Mouse (Mus musculus) liver, embryonic 14.5 days (tissue): ENCODE data around the gene Pdcd1lg2. TPM values are rescaled to one million over a fixed set of nuclear protein-coding genes. Genes with fewer than 3 reads are reported as not detected.

ENCODE experiments used
- ATAC-seq: fragments of 200-750 bp; cut with Nextera tagmentation; 2 replicates; pipeline ENCODE4 v1.8.0; 2017; ENCODE audit warnings: moderate number of reproducible peaks, mild to moderate bottlenecking, moderate library complexity; ENCODE audit not compliant: insufficient read depth
- DNase-seq, 3 experiments: peaks; one replicate each; pipeline ENCODE4 v3.0.0-alpha.2; 2012 to 2013; ENCODE audit warnings: low read depth in 3 of 3, low spot score in 3 of 3
- H3K27ac ChIP-seq: fragments of 300-500 bp; sonication (generic); 2 replicates; pipeline ENCODE4 v1.5.1; 2014; ENCODE audit warnings: moderate library complexity, mild to moderate bottlenecking, control low read depth, inconsistent platforms
- H3K27me3 ChIP-seq: fragments of 300-500 bp; sonication (generic); 2 replicates; pipeline ENCODE4 v1.6.1; 2014; ENCODE audit warnings: mild to moderate bottlenecking, low read length, moderate library complexity; ENCODE audit not compliant: control insufficient read depth, insufficient read depth
- H3K36me3 ChIP-seq: fragments of 300-500 bp; sonication (generic); replicated peaks from 2 replicates; pipeline ENCODE4 v1.6.1; 2014; ENCODE audit warnings: low read depth; ENCODE audit not compliant: control insufficient read depth, insufficient read depth
- H3K4me1 ChIP-seq, 2 experiments: fragments of 200-500 bp in 1 of 2; fragments of 300-500 bp in 1 of 2; sonication (generic) in 1 of 2; replicated peaks; 2 replicates each; pipeline ENCODE4 v1.6.1; 2012 to 2014; ENCODE audit warnings: antibody characterized with exemption in 1 of 2, inconsistent platforms in 1 of 2, low read length in 1 of 2; ENCODE audit not compliant: control insufficient read depth in 2 of 2, insufficient read depth in 2 of 2
- H3K4me2 ChIP-seq: fragments of 300-500 bp; sonication (generic); 2 replicates; pipeline ENCODE4 v1.6.1; 2014; ENCODE audit warnings: low read depth, mild to moderate bottlenecking, control low read depth, moderate library complexity
- H3K4me3 ChIP-seq, 2 experiments: fragments of 200-500 bp in 1 of 2; fragments of 300-500 bp in 1 of 2; sonication (generic) in 1 of 2; 2 replicates each; pipeline ENCODE4 v1.5.1; 2012 to 2014; ENCODE audit warnings: low read depth in 2 of 2, low read length in 2 of 2, mild to moderate bottlenecking in 2 of 2, control low read depth in 1 of 2, inconsistent platforms in 1 of 2, moderate library complexity in 1 of 2; ENCODE audit not compliant: insufficient read depth in 1 of 2
- H3K9ac ChIP-seq: fragments of 300-500 bp; sonication (generic); replicated peaks from 2 replicates; pipeline ENCODE4 v1.6.1; 2014; ENCODE audit warnings: mild to moderate bottlenecking, control low read depth, moderate library complexity
- H3K9me3 ChIP-seq: fragments of 300-500 bp; sonication (generic); 2 replicates; pipeline ENCODE4 v1.6.1; 2016; ENCODE audit warnings: low read length, mixed read lengths; ENCODE audit not compliant: control insufficient read depth
- CTCF ChIP-seq: IDR thresholded peaks from 2 replicates; pipeline ENCODE4 v1.5.1; 2016; ENCODE audit warnings: antibody characterized with exemption, low read depth, control low read depth
- EP300 ChIP-seq: IDR thresholded peaks from 2 replicates; pipeline ENCODE4 v1.6.1; 2016; ENCODE audit warnings: antibody characterized with exemption, low read depth
- WGBS: fragments of 180-500 bp; shearing (Covaris S2); extraction: QIAGEN DNeasy Blood & Tissue Kit; methylation state at CpG from one replicate; pipeline ENCODE4 v1.1.7; 2014; ENCODE audit not compliant: insufficient replicate concordance; 5-methylcytosine and 5-hydroxymethylcytosine counted together
- polyA plus RNA-seq, 2 experiments: library from polyadenylated mRNA; depleted of rRNA in 1 of 2; stranded (reverse) in 1 of 2; unstranded in 1 of 2; fragments of >200 nt; fragmentation: Nextera tagmentation in 1 of 2; extraction: Ambion mirVana in 1 of 2; gene quantifications; 2 replicates each; pipeline versions ENCODE4 v1.2.1 to v1.2.3; 2012 to 2014

The Pdcd1lg2 gene
- polyA plus RNA-seq, 2 experiments, result 0.02 TPM; not detected in 1

GRCm38 (mm10) chr19:29450376-29450775, 39.7 kb downstream of the Pdcd1lg2 start:
- Histone ChIP-seq H3K9me3 (no peaks in the 10 kb centered on the region), H3K27me3 (no peaks in the 10 kb centered on the region), H3K4me1 (no peaks in the 10 kb centered on the region), H3K27ac (no peak overlapping the region), H3K4me3 (no peak overlapping the region), H3K36me3 (no peaks in the 10 kb centered on the region), H3K9ac (no peak overlapping the region), H3K4me2 (no peak overlapping the region)
- DNase-seq (no peak), ATAC-seq (no peak)
- TF ChIP-seq EP300 (no peak), CTCF (no peak)
- 68% methylated on average over 8 of the region's 8 CpGs for WGBS

DNA sequence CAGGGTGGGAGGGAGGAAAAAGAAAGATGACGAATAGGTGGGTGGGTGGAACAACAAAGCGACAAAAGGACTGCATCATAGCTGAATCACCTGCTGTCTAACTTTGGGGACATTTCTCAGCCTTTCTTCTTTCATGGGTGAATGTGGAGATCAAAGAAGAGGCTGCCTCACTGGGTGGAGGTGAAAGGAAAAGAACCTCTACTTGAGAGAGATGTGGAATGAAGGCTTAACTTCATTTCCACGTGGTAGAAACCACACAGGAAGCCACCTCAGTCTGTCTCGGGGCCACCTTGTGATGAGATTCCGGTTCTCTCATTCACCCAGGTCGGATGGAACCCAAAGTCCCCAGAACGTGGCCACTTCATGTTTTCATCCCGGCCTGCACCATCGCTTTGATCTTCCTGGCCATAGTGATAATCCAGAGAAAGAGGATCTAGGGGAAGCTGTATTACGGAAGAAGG, 43.5 kb downstream of the Pdcd1lg2 start:
- H3K36me3 ChIP-seq, result no peaks in the 10 kb centered on the region
- no peaks in the 10 kb centered on the region for H3K9me3 ChIP-seq
- H3K4me2 ChIP-seq, result no peak overlapping the region
- DNase-seq (no peak), ATAC-seq (no peak)
- no peak overlapping the region for H3K4me3 ChIP-seq
- H3K27me3 ChIP-seq, result no peaks in the 10 kb centered on the region
- H3K27ac ChIP-seq, result no peak overlapping the region
- no peak for TF ChIP-seq CTCF
- no peak for TF ChIP-seq EP300
- no peaks in the 10 kb centered on the region for H3K4me1 ChIP-seq
- no peak overlapping the region for H3K9ac ChIP-seq
- 17% methylated on average over 10 of the region's 10 CpGs for WGBS

DNA sequence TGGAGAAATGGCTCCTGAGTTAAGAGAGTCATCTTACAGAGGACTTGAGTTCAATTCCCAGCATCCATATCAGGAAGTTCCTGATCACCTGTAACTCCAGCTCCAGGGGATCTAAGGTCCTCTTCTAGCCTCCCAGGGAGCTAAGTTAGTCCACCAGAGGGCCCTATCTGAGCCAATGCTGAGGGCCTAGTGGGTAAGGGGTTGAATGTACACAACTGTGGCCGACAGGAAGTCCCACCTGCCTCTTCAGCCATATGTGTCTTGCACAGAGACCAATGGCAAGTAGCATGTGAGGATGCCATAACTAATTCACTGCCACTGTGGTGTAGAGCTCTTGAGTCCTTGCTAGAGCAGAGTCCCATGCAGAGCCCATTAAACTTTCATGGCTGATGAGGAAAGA, 44.4 kb downstream of the Pdcd1lg2 start:
- TF ChIP-seq EP300, result no peak
- no peak for TF ChIP-seq CTCF
- DNase-seq (no peak), ATAC-seq (no peak)
- Histone ChIP-seq H3K4me2 (no peak overlapping the region), H3K4me3 (no peak overlapping the region), H3K9me3 (no peaks in the 10 kb centered on the region), H3K9ac (no peak overlapping the region), H3K27ac (no peak overlapping the region), H3K36me3 (no peaks in the 10 kb centered on the region), H3K27me3 (no peaks in the 10 kb centered on the region), H3K4me1 (no peaks in the 10 kb centered on the region)
- 48% methylated on average over 1 of the region's 1 CpGs for WGBS

DNA sequence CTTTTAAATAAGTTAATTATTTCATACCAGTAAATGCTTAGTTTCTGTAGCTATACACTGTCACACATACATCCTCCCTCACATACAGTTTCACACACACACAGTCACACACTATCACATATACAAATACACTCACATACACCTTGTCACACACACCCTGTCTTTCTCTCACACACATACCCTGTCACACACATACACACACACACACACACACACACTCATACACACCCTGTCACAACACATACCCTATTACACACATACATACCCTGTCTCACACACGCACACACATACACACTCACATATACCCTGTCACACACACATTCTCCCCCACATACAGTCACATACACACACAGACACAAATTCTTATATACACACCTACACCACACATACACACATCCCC, 47.3 kb downstream of the Pdcd1lg2 start:
- ATAC-seq, result no peak
- no peaks in the 10 kb centered on the region for H3K4me1 ChIP-seq
- H3K9ac ChIP-seq, result no peak overlapping the region
- no peaks in the 10 kb centered on the region for H3K36me3 ChIP-seq
- DNase-seq, result no peak
- no peak overlapping the region for H3K4me2 ChIP-seq
- no peaks in the 10 kb centered on the region for H3K27me3 ChIP-seq
- H3K27ac ChIP-seq, result no peak overlapping the region
- no peak overlapping the region for H3K4me3 ChIP-seq
- no peaks in the 10 kb centered on the region for H3K9me3 ChIP-seq
- TF ChIP-seq EP300 (no peak), CTCF (no peak)
- 52% methylated on average over 1 of the region's 1 CpGs for WGBS

DNA sequence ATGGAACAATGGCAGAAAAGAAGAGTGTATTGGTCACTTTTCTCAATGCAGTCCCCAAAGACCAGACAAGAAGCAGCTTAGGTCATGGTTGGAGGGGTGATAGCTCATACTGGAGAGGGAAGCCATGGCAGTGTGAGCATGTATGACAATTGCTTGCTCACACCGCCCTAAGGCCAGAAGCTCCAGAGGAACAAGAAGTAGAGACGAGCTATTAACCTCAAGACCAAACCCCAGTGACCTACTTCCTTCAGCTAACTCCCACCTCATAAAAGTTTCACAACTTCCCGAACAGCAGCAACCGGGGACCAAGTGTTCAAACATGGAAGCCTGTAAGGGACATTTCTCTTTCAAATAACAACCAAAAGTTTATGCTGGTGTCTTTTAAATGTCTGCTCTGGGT, 51.7 kb downstream of the Pdcd1lg2 start:
- H3K4me2 ChIP-seq, result no peak overlapping the region
- DNase-seq, result no peak
- no peak overlapping the region for H3K27ac ChIP-seq
- ATAC-seq, result no peak
- TF ChIP-seq CTCF, result no peak
- no peak for TF ChIP-seq EP300
- no peak overlapping the region for H3K4me3 ChIP-seq
- no peaks in the 10 kb centered on the region for H3K4me1 ChIP-seq
- no peak overlapping the region for H3K9ac ChIP-seq
- H3K27me3 ChIP-seq, result no peaks in the 10 kb centered on the region
- no peaks in the 10 kb centered on the region for H3K9me3 ChIP-seq
- WGBS, result 44% methylated on average over 4 of the region's 4 CpGs
- no peaks in the 10 kb centered on the region for H3K36me3 ChIP-seq
